Mouse (Mus musculus) hindbrain, embryonic 13.5 days (tissue): Measurements from ENCODE around the gene Ptpru. TPM values are rescaled to one million over a fixed set of nuclear protein-coding genes. Genes with fewer than 3 reads are reported as not detected.
A peak's percentile ranks its signal among the peaks of the same experiment; 100 is the strongest.

Source experiments
- ATAC-seq: fragments of 200-750 bp; cut with Nextera tagmentation; 2 replicates; pipeline ENCODE4 v1.8.0; 2017; ENCODE audit warnings: moderate TSS enrichment; ENCODE audit not compliant: low FRiP score
- H3K27ac ChIP-seq: fragments of 300-500 bp; sonication (generic); 2 replicates; pipeline ENCODE4 v1.5.1; 2015; ENCODE audit warnings: inconsistent platforms, mild to moderate bottlenecking, moderate library complexity
- H3K27me3 ChIP-seq: fragments of 300-500 bp; sonication (generic); 2 replicates; pipeline ENCODE4 v1.6.1; 2015; ENCODE audit warnings: mild to moderate bottlenecking, inconsistent platforms
- H3K36me3 ChIP-seq: fragments of 300-500 bp; sonication (generic); 2 replicates; pipeline ENCODE4 v1.6.1; 2015; ENCODE audit warnings: mild to moderate bottlenecking, inconsistent platforms
- H3K4me1 ChIP-seq: fragments of 300-500 bp; sonication (generic); replicated peaks from 2 replicates; pipeline ENCODE4 v1.6.1; 2015; ENCODE audit warnings: inconsistent platforms
- H3K4me2 ChIP-seq: fragments of 300-500 bp; sonication (generic); 2 replicates; pipeline ENCODE4 v1.6.1; 2015; ENCODE audit warnings: inconsistent platforms, mild to moderate bottlenecking, moderate library complexity
- H3K4me3 ChIP-seq: fragments of 300-500 bp; sonication (generic); 2 replicates; pipeline ENCODE4 v1.5.1; 2015; ENCODE audit warnings: mild to moderate bottlenecking, inconsistent platforms
- H3K9ac ChIP-seq: fragments of 300-500 bp; sonication (generic); 2 replicates; pipeline ENCODE4 v1.6.1; 2015; ENCODE audit warnings: mild to moderate bottlenecking, inconsistent platforms
- H3K9me3 ChIP-seq: fragments of 300-500 bp; sonication (generic); 2 replicates; pipeline ENCODE4 v1.6.1; 2016; ENCODE audit warnings: inconsistent platforms
- whole genome bisulfite sequencing: fragments of 180-500 bp; shearing (Covaris S2); methylation state at CpG from one replicate; pipeline ENCODE4 v1.1.7; 2015; 5-methylcytosine and 5-hydroxymethylcytosine counted together
- polyA plus RNA-seq: library from polyadenylated mRNA; unstranded; fragments of >200 nt; fragmentation: Nextera tagmentation; extraction: Ambion mirVana; gene quantifications from 2 replicates; pipeline ENCODE4 v1.2.1, GENCODE M21; 2015

Gene Ptpru
- polyA plus RNA-seq, 1 experiment from 2014 or later: 13.2 TPM

DNA sequence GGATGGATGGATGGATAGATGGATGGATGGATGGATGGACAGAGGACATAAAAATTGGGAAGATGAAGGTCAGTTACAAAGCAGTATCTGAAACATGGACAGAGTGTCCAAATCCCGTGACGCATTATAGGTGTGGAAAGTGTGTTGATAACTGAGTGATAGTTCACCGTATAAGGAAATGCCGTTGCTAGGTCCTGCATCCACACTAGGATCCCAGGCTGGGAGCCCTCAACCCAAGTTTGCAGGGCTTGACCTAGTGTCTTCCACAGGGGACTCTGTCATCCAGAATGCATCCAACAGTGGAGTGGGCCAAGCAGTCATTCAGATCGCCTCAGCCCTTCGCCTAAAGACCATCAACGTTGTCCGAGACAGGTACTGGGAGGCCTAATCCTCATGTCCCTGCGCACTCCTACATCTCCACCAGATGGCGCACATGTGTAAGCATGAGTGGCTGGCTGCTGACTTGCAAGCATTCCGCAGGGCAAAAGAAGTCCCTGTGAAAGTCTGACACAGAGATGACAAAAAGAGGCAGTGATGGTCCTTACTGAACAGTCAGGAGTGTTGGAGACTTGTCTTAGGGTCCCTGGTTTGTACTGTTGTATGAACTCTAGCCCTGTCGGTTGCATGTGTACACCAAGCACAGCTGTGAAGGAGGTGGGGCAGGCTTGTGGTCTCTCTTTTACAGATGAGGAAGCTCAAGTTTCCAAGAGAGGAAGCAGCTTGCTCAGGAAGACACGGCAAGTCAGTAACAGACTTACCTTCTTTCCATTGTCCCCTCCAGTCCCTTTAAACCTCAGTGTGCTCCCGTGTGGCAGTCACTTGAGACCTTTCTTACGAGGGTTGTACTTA is 22.6 kb upstream of the Ptpru start:
- H3K27me3 ChIP-seq: no peaks in the 10 kb centered on the region
- WGBS: 48% methylated on average over 15 of the region's 15 CpGs
- no peak overlapping the region for H3K4me2 ChIP-seq
- H3K4me1 ChIP-seq: no peaks in the 10 kb centered on the region
- ATAC-seq: 0 out of 2 replicates have a peak, but pooled peaks have one; percentile 39
- H3K4me3 ChIP-seq: no peak overlapping the region
- no peak overlapping the region for H3K27ac ChIP-seq
- H3K9ac ChIP-seq: peak overlapping the region; percentile 56
- H3K36me3 ChIP-seq: peaks cover 54% of the 10 kb centered on the region
- no peaks in the 10 kb centered on the region for H3K9me3 ChIP-seq

DNA sequence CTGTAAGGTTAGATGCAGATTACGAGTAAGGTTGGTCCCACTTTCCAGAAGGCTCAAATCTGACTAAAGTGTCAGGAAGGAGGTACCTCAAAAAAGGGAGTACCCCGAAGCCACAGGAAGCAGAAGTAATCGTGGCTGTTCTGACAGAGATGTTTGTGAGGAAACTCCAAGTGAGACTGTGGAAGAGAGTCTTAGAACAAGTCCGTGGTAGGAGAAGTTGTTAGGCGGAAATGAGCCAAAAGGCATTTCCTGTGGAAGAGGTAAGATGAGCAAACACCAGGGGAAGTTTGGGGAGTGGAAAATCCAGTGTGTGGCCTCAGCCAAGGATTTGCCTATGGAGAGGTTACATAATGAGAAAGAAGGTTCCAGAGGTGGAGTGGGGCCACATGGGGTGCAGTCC is 16.9 kb upstream of the Ptpru start:
- H3K4me1 ChIP-seq: peaks cover 13% of the 10 kb centered on the region
- no peak overlapping the region for H3K9ac ChIP-seq
- H3K36me3 ChIP-seq: peaks cover 20% of the 10 kb centered on the region
- H3K27me3 ChIP-seq: no peaks in the 10 kb centered on the region
- no peak overlapping the region for H3K4me3 ChIP-seq
- ATAC-seq: no peak
- H3K9me3 ChIP-seq: no peaks in the 10 kb centered on the region
- no peak overlapping the region for H3K4me2 ChIP-seq
- no peak overlapping the region for H3K27ac ChIP-seq
- WGBS: 83% methylated on average over 5 of the region's 5 CpGs

DNA sequence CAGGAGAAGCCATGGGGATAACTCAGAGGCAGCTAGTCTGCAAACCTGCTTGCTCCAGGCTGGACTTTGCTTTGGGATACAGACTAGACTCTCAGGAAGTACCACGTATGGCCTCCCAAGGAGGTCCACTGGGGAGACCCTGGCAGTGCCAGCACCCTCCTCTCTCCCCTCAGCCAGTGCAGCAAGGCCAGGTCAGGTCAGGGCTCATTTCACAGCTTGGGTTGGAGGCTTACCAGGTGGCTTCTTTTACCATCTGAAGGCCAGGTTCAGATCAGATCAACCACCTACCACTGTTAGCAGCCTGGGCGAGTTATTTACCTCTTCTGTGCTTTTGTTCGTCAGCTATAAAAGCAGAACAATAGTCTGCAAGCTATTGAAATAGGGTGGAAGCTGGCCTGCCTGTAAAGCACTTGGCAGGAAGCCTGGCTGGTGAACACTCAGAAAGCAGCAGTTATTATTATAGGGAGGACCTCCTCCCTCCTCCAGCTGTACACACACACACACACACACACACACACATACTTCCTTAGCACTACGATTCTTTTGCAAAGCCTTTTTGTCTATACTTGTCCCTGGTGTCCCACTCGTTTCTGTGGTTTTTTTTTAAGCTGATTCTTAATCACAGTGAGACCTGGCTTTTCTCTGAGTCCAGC is 12.0 kb upstream of the Ptpru start:
- 33% methylated on average over 5 of the region's 5 CpGs for WGBS
- H3K4me2 ChIP-seq: no peak overlapping the region

DNA sequence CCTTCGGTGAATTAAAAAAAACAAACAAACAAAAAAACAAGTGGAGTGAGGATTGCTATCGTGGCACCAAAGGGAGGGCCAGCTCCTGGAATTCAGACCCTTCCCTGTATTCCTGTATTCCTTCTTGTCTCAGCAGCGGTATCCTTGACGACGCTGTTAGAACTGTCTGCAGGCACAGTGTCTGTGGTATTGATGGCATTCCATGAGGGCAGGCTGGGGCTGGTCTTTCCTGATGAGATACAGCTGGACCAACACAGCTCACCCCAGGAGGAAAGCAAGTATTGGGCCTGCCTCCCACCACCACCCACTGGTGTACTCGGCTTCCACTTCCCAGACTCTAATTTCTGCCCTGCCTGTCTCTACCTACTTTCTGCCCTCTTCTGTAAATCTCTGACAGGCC is 10.0 kb upstream of the Ptpru start:
- no peak for ATAC-seq
- Histone ChIP-seq H3K4me3 (no peak overlapping the region), H3K9ac (no peak overlapping the region; the same call in 1 of the 2 replicates), H3K27me3 (no peaks in the 10 kb centered on the region), H3K4me1 (peaks cover 35% of the 10 kb centered on the region), H3K9me3 (no peaks in the 10 kb centered on the region), H3K36me3 (no peaks in the 10 kb centered on the region; the same call in 1 of the 2 replicates), H3K4me2 (no peak overlapping the region), H3K27ac (no peak overlapping the region)
- WGBS: 63% methylated on average over 6 of the region's 6 CpGs

More for the DNA sequence above, 12.0 kb upstream of the Ptpru start:
- H3K36me3 ChIP-seq: no peaks in the 10 kb centered on the region; the same call in 1 of the 2 replicates
- H3K9ac ChIP-seq: peak overlapping the region; percentile 35; the same call in 1 of the 2 replicates
- ATAC-seq: no peak
- H3K4me3 ChIP-seq: no peak overlapping the region
- no peaks in the 10 kb centered on the region for H3K9me3 ChIP-seq
- H3K4me1 ChIP-seq: peaks cover 21% of the 10 kb centered on the region
- H3K27ac ChIP-seq: peak overlapping the region; percentile 69
- no peaks in the 10 kb centered on the region for H3K27me3 ChIP-seq

DNA sequence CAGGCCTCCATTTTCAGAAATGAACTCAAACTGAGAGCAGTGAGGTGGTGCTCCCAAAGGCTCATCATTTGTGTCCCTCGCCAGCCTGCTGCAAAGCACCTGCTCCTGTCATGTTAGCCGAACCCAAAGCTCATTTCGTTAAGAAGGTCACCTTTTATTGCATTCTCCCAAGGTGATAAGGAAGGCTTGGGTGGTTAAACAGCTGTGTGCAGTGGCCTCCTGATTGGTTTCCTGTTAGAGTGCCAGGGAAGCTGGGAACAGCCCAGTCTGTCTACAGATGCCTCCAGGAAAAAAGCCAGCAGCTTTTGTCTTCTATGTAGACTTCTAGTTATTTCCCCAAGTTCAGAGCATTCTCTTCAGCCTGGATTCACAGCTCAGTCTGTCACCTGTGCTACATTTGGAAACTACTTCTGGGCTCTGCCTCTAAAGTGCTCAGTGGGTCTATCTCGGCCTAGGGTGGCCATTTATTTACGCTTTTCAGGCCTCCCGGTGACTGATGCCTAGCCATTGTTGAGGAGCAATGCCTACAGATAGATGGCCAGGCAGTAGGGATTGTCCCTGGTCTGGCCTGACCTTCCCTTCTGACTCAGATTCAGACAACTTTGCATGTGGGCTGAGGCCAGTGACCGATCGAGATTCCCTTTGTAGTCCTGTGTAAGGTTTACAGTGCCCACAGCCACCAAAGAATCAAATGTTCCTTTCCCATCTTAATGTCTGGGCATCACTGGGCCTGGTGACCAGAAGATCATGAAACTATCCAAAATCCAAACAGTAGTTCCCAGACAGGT is 8.1 kb upstream of the Ptpru start:
- H3K9me3 ChIP-seq: no peaks in the 10 kb centered on the region
- H3K36me3 ChIP-seq: no peaks in the 10 kb centered on the region; the same call in 1 of the 2 replicates
- H3K27me3 ChIP-seq: peaks cover 11% of the 10 kb centered on the region
- ATAC-seq: no peak
- H3K9ac ChIP-seq: no peak overlapping the region
- no peak overlapping the region for H3K4me2 ChIP-seq
- 87% methylated on average over 8 of the region's 8 CpGs for WGBS
- H3K4me1 ChIP-seq: peaks cover 34% of the 10 kb centered on the region
- H3K4me3 ChIP-seq: no peak overlapping the region
- no peak overlapping the region for H3K27ac ChIP-seq

DNA sequence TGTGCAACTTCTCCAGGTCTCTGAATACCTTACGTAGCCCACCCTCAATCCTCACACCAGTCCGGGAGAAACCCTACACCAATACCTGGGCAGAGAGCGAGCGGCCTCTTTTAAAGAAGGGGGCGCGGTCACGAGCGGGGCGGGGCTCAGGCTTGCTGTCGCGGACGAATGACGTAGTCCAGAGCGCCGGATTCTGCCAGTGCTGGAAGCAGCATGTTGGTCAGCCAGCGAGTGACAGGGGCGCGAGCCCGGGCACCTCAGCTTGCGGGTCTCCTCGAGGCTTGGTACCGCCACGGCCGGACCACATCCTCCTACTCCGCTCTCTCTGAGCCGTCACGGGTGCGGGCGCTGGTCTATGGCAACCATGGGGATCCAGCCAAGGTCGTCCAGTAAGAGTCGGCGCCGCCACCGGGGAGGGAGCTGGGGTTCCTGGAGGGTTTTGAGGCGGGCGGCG is 5.2 kb upstream of the Ptpru start, which contains the start of gene Mecr:
Mecr (plus strand) TSS at position 181 of the 454 bp plus-strand sequence.
- H3K36me3 ChIP-seq: no peaks in the 10 kb centered on the region; the same call in 1 of the 2 replicates
- peak within 1 kb of the TSS; percentile 89 for H3K4me3 ChIP-seq
- peak within 1 kb of the TSS; percentile 96 for H3K4me2 ChIP-seq
- peaks cover 33% of the 10 kb centered on the region for H3K27me3 ChIP-seq
- peak within 1 kb of the TSS; percentile 23 for H3K27ac ChIP-seq
- no peaks in the 10 kb centered on the region for H3K9me3 ChIP-seq
- H3K9ac ChIP-seq: peak within 1 kb of the TSS; percentile 83
- peaks cover 18% of the 10 kb centered on the region for H3K4me1 ChIP-seq
- ATAC-seq: peak; percentile 69
- WGBS: 0% methylated on average over 37 of the region's 37 CpGs

DNA sequence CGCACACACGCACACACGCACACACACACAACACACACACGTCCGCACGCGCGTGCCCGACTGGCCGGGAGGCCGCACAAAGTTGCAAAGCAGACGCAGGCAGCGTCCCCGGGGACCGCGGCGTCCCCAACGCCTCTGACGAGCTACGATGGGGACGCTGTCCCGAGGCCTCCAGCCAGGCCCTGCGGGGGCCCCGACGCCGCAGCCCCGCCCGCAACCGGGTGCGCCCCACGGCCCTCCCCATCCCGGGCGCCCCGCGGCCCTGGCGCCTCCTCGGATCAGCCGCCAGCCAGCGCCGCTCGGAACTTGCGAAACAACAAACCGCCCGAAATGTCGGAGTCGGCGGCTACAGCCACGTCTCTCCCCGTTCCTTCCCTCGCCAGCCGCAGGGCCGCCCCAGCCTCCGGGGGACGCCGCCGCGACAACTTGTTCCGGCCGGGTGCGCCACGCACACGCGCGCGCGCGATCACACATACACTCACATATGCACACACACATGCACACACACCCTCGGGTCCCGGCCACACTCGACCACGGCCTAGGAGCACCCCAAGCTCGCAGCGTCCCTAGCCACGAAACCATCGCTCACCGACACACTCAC is 1.1 kb downstream of the Ptpru start:
- Histone ChIP-seq H3K27me3 (peaks cover 73% of the 10 kb centered on the region), H3K9ac (peak overlapping the region; percentile 80), H3K9me3 (no peaks in the 10 kb centered on the region), H3K4me2 (peak overlapping the region; percentile 99), H3K4me3 (peak overlapping the region; percentile 60), H3K36me3 (no peaks in the 10 kb centered on the region), H3K27ac (no peak overlapping the region), H3K4me1 (peaks cover 34% of the 10 kb centered on the region)
- 0 out of 2 replicates have a peak, but pooled peaks have one; percentile 14 for ATAC-seq
- WGBS: under 1% methylated on average over 68 of the region's 76 CpGs

DNA sequence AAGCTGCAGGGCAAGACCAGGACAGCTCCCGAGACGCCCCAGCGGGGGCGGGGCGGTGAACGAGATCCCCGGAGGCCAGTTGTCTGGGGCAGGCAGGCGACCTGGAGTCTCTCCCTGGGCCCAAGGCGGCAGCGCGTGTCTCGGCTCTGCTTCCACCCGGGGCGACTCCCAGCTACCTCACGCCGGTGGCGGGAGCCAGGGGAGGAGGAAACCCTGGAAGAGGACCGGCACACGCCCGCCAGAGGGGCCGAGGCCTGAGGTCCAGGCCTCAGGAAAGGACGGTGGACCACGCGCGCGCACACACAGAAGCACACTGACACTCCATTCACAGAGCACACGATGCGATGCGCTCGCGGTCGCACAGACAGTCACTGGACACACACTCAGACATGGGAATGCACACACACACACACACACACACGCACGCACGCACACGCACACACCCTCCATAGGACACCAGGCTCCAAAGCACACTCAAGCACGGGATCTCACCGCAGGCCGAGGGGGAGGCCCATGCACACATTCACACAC is 1.7 kb downstream of the Ptpru start:
- Histone ChIP-seq H3K4me3 (peak overlapping the region; percentile 60), H3K9ac (peak overlapping the region; percentile 80), H3K36me3 (no peaks in the 10 kb centered on the region), H3K9me3 (no peaks in the 10 kb centered on the region), H3K4me1 (peaks cover 34% of the 10 kb centered on the region), H3K4me2 (peak overlapping the region; percentile 99), H3K27me3 (peaks cover 68% of the 10 kb centered on the region), H3K27ac (no peak overlapping the region)
- WGBS: under 1% methylated on average over 39 of the region's 39 CpGs
- ATAC-seq: no peak

DNA sequence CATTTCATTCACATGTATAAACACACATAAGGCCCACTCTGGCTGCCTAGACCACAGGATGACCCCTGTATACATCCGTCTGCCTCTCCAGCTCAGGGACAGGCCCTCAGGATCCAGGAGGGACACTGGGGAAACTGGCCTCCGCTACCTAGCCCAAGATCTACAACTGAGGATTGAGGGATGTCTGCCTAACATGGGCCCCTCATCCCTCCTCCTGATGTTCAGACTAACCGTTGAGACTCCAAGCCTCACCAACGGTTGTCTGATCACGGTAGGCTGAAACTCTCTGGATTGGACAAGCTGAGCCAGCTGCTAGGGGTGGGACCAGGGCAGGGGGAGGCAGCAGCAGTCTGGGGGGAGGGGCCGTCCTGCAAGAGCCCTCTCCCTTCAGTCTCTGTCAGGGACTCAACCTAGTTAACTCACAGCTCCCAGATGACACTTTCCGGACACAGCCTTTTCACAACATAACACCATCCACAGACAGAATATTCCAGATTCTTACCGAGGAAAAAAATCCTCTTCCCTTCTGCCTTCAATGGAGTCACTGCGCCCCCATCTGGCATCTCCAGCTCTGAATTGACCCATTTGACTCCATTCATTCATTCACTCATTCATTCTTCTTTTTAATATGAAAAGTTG is 4.0 kb downstream of the Ptpru start:
- Histone ChIP-seq H3K9me3 (no peaks in the 10 kb centered on the region), H3K36me3 (no peaks in the 10 kb centered on the region), H3K4me3 (no peak overlapping the region), H3K9ac (peak overlapping the region; percentile 46), H3K27me3 (peaks cover 56% of the 10 kb centered on the region), H3K4me2 (no peak overlapping the region), H3K27ac (no peak overlapping the region), H3K4me1 (peaks cover 40% of the 10 kb centered on the region)
- ATAC-seq: no peak
- 30% methylated on average over 9 of the region's 9 CpGs for WGBS

DNA sequence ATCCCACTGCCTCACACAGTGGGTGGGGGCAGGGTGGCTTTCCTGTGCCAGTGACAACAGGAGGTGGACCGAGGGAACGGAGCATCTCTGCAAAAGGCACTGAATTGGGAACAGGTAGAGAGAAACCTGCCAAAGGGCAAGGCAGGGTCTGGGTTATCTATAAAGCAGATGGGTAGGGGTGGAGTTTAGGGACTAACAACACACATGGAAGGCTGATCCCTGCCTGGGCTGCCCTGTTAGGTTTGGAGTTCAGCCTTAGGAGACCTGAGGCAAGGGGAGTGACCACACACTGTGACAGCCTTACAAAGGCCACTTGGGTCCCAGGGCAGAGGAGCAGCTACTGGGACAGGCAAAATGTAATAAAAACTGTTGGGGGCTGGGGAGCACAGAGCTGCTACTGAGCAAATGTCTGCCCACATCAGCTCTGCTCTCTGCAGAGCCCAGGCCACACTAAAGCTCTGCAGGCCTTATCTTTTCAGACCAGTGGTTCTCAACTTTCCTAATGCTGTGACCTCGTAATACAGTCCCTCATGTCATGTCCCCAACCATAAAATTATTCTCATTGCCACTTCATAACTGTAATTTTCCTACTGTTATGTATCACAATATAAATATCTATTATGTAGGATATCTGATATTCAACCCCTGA is 5.2 kb downstream of the Ptpru start:
- H3K9ac ChIP-seq: no peak overlapping the region
- 82% methylated on average over 3 of the region's 3 CpGs for WGBS
- H3K27me3 ChIP-seq: peaks cover 49% of the 10 kb centered on the region

More for the DNA sequence above, 5.2 kb downstream of the Ptpru start:
- Histone ChIP-seq H3K36me3 (no peaks in the 10 kb centered on the region), H3K4me1 (peaks cover 33% of the 10 kb centered on the region), H3K4me3 (no peak overlapping the region), H3K4me2 (no peak overlapping the region), H3K9me3 (no peaks in the 10 kb centered on the region), H3K27ac (no peak overlapping the region)
- no peak for ATAC-seq
